Mouse (Mus musculus) liver, adult 2 months (tissue): ENCODE results near the gene Slc24a1.

Experiments used
- CTCF ChIP-seq: fragments of 200-500 bp; IDR thresholded peaks from 2 replicates; pipeline ENCODE4 v1.5.1; 2011; ENCODE audit warnings: low read depth, low read length, control low read depth
- POLR2A ChIP-seq: fragments of 200-500 bp; IDR thresholded peaks from 2 replicates; pipeline ENCODE4 v1.6.1; 2011; ENCODE audit warnings: low read length, control low read depth; ENCODE audit not compliant: insufficient read depth; ENCODE audit errors: extremely low read depth

DNA sequence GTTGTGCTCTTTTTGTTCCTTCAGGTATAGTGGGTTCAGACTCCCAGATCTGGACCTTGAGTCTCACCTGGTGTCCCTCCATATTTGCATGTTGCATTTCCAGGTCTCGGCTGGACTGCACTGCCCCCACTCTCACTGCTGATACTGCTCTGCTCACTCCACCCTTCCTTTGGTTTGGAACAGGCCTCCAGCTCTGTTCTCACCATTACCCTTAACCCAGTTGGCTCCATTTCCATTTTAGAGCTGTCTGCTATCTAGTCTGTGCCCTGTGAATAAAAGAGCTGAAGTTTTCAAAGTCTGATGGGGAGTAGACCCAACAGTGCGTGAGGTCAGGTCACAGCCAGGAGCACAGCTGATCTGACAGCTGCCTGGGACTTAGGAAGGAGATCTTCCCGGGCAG lies 29.1 kb upstream of the Slc24a1 start:
- TF ChIP-seq CTCF, result no peak
- TF ChIP-seq POLR2A, result no peak
